Mouse (Mus musculus): Measurements from ENCODE around the gene Tbc1d10a. TPM values are rescaled to one million over a fixed set of nuclear protein-coding genes. Genes with fewer than 3 reads are reported as not detected.

The Tbc1d10a gene
- polyA plus RNA-seq, 1 experiment from 2014 or later, result 35.0 TPM

DNA sequence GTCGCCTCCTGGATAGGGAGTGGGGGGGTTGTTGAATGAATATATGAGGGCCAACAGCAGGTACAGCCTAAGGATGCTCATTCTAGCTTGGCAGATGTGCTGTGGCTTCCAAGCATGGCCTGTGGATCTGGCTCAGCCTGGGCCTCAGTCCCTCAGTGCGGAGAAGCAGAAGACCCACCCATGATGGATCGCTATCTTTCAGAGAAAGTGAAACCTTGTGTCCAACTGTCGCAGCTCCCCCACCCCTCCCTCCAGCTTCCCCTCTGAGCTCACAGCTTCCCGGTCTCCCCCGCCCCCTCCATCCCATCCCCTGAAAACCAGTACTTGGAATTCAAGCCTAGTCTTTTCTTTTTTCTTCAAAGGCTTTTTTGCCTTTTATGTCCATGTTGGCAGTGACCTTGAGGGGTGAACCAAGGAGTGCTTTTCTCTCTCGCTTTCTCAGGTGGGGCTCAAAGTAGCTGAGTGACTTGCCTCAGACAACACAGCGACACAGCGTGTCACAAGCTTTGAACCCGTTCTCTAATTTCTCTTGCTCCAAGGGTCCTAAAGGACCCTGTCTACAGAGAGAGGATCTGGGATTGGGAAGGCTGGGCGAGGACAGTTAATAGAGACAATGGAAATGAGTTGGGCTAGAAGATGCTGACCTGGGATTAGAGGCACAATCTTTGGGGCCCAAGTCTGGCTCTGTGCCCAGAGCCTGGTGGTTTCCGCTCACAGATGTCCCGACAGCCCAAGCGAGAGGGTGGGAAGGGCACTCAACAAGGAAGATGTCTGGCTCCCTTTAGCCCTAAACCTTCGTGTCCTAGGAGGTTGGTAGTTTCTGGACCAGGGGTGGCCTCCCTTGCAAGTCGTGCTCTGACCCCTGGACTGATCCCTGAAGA, 49.3 kb downstream of the Tbc1d10a start, which contains the start of gene Osm:
Osm (plus strand) TSS at position 756 of the 881 bp plus-strand sequence.
- Histone ChIP-seq H3K4me2 (no peak within 1 kb of the TSS), H3K4me1 (no peaks in the 10 kb centered on the region), H3K27ac (no peak within 1 kb of the TSS), H3K4me3 (no peak within 1 kb of the TSS), H3K27me3 (replicated peaks) (no peaks in the 10 kb centered on the region), H3K9ac (no peak within 1 kb of the TSS), H3K36me3 (replicated peaks) (no peaks in the 10 kb centered on the region), H3K9me3 (no peaks in the 10 kb centered on the region)
- 67% methylated on average over 16 of the region's 16 CpGs for WGBS
- ATAC-seq (replicated peaks), result no peak

GRCm38 (mm10) chr11:4236546-4237067, 50.0 kb downstream of the Tbc1d10a start:
- 89% methylated on average over 21 of the region's 21 CpGs for whole genome bisulfite sequencing
- Histone ChIP-seq H3K4me3 (no peak overlapping the region), H3K9ac (no peak overlapping the region), H3K27ac (no peak overlapping the region), H3K4me2 (no peak overlapping the region), H3K27me3 (replicated peaks) (no peaks in the 10 kb centered on the region), H3K4me1 (no peaks in the 10 kb centered on the region), H3K9me3 (no peaks in the 10 kb centered on the region), H3K36me3 (replicated peaks) (no peaks in the 10 kb centered on the region)
- no peak for ATAC-seq (replicated peaks)

DNA sequence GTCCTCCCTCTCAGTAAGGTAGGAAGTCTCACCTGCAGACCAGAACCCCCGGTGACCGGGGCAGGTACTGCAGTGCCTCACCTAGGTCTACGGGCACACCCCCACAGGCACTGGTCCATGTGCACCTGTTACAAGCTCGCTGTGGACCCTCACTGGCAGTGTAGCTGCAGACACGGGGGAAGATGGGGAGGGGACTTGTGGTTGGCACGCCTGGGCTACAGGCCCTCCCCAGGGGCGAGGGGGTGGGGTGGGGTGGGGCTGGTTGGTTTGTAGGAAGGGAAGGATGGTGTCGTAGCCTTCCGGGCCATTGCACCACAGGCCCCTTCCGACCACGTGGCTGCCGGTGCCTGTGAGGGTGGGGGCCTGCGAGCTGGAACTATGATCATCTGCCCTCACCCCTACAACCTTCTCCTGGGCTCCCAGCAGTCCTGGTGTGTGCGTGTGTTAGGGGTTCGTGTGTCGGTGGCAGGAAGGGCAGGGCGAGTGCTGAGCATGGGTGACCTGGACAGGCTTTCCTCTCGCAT, 50.9 kb downstream of the Tbc1d10a start:
- no peak overlapping the region for H3K27ac ChIP-seq
- H3K4me1 ChIP-seq, result no peaks in the 10 kb centered on the region
- H3K27me3 ChIP-seq (replicated peaks), result no peaks in the 10 kb centered on the region
- no peak overlapping the region for H3K4me2 ChIP-seq
- 82% methylated on average over 18 of the region's 18 CpGs for WGBS
- H3K4me3 ChIP-seq, result no peak overlapping the region
- H3K36me3 ChIP-seq (replicated peaks), result no peaks in the 10 kb centered on the region
- no peak for ATAC-seq (replicated peaks)
- no peak overlapping the region for H3K9ac ChIP-seq
- no peaks in the 10 kb centered on the region for H3K9me3 ChIP-seq

DNA sequence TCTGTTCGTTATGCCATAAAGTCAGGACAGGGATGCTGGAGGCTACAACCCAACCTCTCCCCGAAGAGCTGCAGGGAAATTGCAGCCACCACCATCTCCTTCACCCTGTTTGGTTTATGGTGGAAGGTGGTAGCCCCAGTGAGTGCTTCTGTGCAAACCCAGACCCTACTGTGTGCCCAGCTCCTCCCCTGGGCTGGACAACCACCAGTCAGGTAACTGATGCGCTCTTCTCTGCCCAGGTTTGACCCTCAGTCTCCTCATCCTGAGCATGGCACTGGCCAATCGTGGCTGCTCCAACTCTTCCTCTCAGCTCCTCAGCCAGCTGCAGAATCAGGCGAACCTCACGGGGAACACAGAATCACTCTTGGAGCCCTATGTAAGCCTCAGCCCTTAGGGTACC, 51.6 kb downstream of the Tbc1d10a start:
- no peak overlapping the region for H3K27ac ChIP-seq
- H3K4me1 ChIP-seq, result no peaks in the 10 kb centered on the region
- H3K27me3 ChIP-seq (replicated peaks), result no peaks in the 10 kb centered on the region
- H3K9me3 ChIP-seq, result no peaks in the 10 kb centered on the region
- no peak for ATAC-seq (replicated peaks)
- no peak overlapping the region for H3K4me2 ChIP-seq
- no peak overlapping the region for H3K4me3 ChIP-seq
- H3K36me3 ChIP-seq (replicated peaks), result no peaks in the 10 kb centered on the region
- WGBS, result 82% methylated on average over 6 of the region's 6 CpGs
- H3K9ac ChIP-seq, result no peak overlapping the region

GRCm38 (mm10) chr11:4239691-4240090, 53.1 kb downstream of the Tbc1d10a start:
- no peaks in the 10 kb centered on the region for H3K9me3 ChIP-seq
- no peaks in the 10 kb centered on the region for H3K4me1 ChIP-seq
- no peaks in the 10 kb centered on the region for H3K27me3 ChIP-seq (replicated peaks)
- no peak overlapping the region for H3K4me3 ChIP-seq
- H3K9ac ChIP-seq, result no peak overlapping the region
- H3K4me2 ChIP-seq, result no peak overlapping the region
- H3K27ac ChIP-seq, result no peak overlapping the region
- H3K36me3 ChIP-seq (replicated peaks), result no peaks in the 10 kb centered on the region
- no peak for ATAC-seq (replicated peaks)
- WGBS, result 89% methylated on average over 23 of the region's 23 CpGs

DNA sequence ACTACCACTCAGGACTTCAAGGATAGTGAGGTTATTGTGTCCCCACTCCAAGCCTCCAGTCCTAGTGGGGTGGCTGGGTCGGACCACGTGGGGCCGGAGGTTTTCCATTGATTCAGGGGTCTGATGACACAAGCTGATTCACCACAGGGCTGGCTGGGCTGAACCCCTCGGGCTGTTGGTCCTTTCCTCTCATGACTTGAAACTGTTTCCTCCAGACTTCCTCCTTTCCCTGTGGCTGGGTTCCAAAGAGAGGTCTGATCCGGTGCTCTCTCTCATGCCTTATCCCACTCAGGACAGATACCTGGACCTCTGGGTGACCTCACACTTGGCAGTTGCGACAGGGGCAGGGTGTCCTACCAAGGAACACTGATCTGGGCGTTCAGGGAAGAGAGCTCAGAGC, 53.6 kb downstream of the Tbc1d10a start:
- no peak overlapping the region for H3K4me3 ChIP-seq
- H3K27me3 ChIP-seq (replicated peaks), result no peaks in the 10 kb centered on the region
- H3K4me2 ChIP-seq, result no peak overlapping the region
- H3K27ac ChIP-seq, result no peak overlapping the region
- H3K4me1 ChIP-seq, result no peaks in the 10 kb centered on the region
- no peaks in the 10 kb centered on the region for H3K36me3 ChIP-seq (replicated peaks)
- no peaks in the 10 kb centered on the region for H3K9me3 ChIP-seq
- 77% methylated on average over 7 of the region's 7 CpGs for WGBS
- H3K9ac ChIP-seq, result no peak overlapping the region
- ATAC-seq (replicated peaks), result no peak

DNA sequence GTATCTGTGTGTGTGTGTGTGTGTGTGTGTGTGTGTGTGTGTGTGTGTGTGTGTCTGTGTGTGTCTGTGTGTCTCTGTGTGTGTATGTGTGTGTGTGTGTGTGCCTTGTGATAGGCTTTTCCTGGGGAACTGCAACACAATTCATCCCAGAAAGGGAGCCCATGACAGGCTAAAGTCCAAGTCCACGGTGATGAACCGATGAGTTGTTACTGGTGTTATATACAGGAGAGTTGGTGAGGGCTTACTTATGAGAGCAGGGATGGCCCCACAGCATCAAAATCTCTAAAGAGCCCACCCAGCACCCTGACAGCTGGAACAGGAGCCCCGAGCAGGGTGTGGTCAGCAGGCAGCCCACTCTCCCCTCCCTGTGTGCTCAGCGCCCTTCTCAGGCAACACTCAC, 54.6 kb downstream of the Tbc1d10a start:
- Histone ChIP-seq H3K27me3 (replicated peaks) (no peaks in the 10 kb centered on the region), H3K4me2 (no peak overlapping the region), H3K4me3 (no peak overlapping the region), H3K36me3 (replicated peaks) (no peaks in the 10 kb centered on the region), H3K9ac (no peak overlapping the region), H3K4me1 (no peaks in the 10 kb centered on the region), H3K9me3 (no peaks in the 10 kb centered on the region), H3K27ac (no peak overlapping the region)
- ATAC-seq (replicated peaks), result no peak
- WGBS, result 89% methylated on average over 4 of the region's 4 CpGs

DNA sequence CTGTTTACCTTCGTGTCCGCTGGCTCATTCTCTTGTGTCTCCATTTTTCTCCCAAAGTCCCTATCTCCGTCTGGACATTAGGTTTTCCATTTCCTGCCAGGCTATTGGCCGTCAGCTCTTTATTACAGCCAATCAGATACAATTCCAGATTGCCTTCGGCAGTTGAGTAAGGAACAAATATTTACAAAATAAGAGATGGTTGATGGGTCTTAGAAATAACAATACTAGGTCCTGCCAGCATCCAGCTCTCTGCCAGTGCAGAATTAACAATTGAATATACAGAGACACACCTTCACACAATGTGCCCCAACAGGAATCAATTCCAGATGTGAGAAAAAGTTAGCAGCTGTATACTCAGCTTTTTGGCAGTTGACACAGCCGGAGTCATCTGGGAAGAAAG, 59.5 kb downstream of the Tbc1d10a start:
- no peak overlapping the region for H3K4me2 ChIP-seq
- H3K27me3 ChIP-seq (replicated peaks), result no peaks in the 10 kb centered on the region
- H3K9ac ChIP-seq, result no peak overlapping the region
- no peak for ATAC-seq (replicated peaks)
- WGBS, result 79% methylated on average over 6 of the region's 6 CpGs
- no peak overlapping the region for H3K4me3 ChIP-seq
- H3K36me3 ChIP-seq (replicated peaks), result no peaks in the 10 kb centered on the region
- no peaks in the 10 kb centered on the region for H3K4me1 ChIP-seq
- no peak overlapping the region for H3K27ac ChIP-seq
- H3K9me3 ChIP-seq, result no peaks in the 10 kb centered on the region

GRCm38 (mm10) chr11:4246623-4247022, 60.0 kb downstream of the Tbc1d10a start:
- Histone ChIP-seq H3K9me3 (no peaks in the 10 kb centered on the region), H3K27ac (no peak overlapping the region), H3K4me1 (no peaks in the 10 kb centered on the region), H3K9ac (no peak overlapping the region), H3K27me3 (replicated peaks) (no peaks in the 10 kb centered on the region), H3K4me3 (no peak overlapping the region), H3K4me2 (no peak overlapping the region), H3K36me3 (replicated peaks) (no peaks in the 10 kb centered on the region)
- ATAC-seq (replicated peaks), result no peak
- WGBS, result 80% methylated on average over 4 of the region's 4 CpGs

DNA sequence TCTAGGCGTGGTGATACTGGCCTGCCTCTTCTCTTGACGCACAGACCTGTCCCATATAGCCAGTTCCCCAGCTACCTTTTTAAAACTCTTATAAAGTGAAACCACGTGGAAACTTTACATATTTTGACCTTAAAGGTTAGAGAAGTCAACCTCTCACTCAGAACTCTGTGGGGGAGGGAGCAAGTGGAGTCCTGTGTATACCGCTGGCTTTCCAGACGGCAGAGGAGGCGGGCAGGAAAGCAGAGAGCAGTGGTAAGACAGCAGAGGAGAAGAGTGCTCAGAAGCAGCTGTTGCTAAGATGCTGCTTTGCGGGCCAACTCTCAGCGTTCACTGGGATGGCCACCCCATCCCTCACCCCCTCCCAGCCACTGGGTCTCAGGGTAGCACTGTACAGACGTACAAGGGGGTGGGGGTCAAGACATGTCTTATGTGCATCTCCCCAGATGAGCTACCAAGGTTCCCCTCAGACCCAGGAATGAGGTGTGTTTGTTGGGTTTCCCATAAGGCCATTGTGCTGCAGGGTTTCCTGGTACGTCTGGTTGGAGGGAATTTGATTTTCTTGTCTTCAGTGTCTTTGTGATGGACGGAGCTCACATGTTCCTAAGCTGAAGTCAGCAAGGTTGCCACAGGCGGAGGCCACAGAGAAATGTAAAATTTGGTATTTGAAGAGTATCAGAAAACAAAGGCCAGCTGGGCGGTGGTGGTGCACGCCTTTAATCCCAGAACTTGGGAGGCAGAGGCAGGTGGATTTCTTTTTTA, 60.8 kb downstream of the Tbc1d10a start:
- ATAC-seq (replicated peaks), result no peak
- no peaks in the 10 kb centered on the region for H3K4me1 ChIP-seq
- H3K9me3 ChIP-seq, result no peaks in the 10 kb centered on the region
- H3K36me3 ChIP-seq (replicated peaks), result no peaks in the 10 kb centered on the region
- WGBS, result 81% methylated on average over 14 of the region's 14 CpGs
- H3K27me3 ChIP-seq (replicated peaks), result no peaks in the 10 kb centered on the region
- H3K4me3 ChIP-seq, result no peak overlapping the region
- H3K9ac ChIP-seq, result no peak overlapping the region
- H3K4me2 ChIP-seq, result no peak overlapping the region
- no peak overlapping the region for H3K27ac ChIP-seq

- no peak overlapping the region for H3K4me3 ChIP-seq
- no peak overlapping the region for H3K4me2 ChIP-seq
- 93% methylated on average over 3 of the region's 3 CpGs for WGBS
- no peak for ATAC-seq (replicated peaks)
- H3K27ac ChIP-seq, result no peak overlapping the region
- H3K9me3 ChIP-seq, result no peaks in the 10 kb centered on the region
- no peak overlapping the region for H3K9ac ChIP-seq
- H3K36me3 ChIP-seq (replicated peaks), result no peaks in the 10 kb centered on the region
- no peaks in the 10 kb centered on the region for H3K27me3 ChIP-seq (replicated peaks)
- no peaks in the 10 kb centered on the region for H3K4me1 ChIP-seq
Measured at GRCm38 (mm10) chr11:4249151-4249550, 62.6 kb downstream of the Tbc1d10a start.

GRCm38 (mm10) chr11:4250290-4250689, 63.7 kb downstream of the Tbc1d10a start:
- Histone ChIP-seq H3K4me3 (no peak overlapping the region), H3K9ac (no peak overlapping the region), H3K27ac (no peak overlapping the region), H3K4me2 (no peak overlapping the region), H3K36me3 (replicated peaks) (no peaks in the 10 kb centered on the region), H3K9me3 (no peaks in the 10 kb centered on the region), H3K4me1 (no peaks in the 10 kb centered on the region), H3K27me3 (replicated peaks) (no peaks in the 10 kb centered on the region)
- no peak for ATAC-seq (replicated peaks)
- WGBS, result 70% methylated on average over 7 of the region's 7 CpGs
